Comparison of ENCODE assay signal across 9 mouse cellular contexts in genomic region chr14:31233996-31234591, GRCm38 (mm10). TPM values are rescaled to one million over a fixed set of nuclear protein-coding genes. Genes with fewer than 3 reads are reported as not detected.
A peak's percentile ranks its signal among the peaks of the same experiment; 100 is the strongest.
DNase-seq lines count a peak whose midpoint lies in the region; ATAC-seq and TF ChIP-seq lines count a peak whose summit lies in the region.
"Had no signal": no experiment of that assay in that cellular context is flagged by ENCODE, and none has a peak within 500 bp of the region (broad histone marks: within the 10 kb centered on the region; RNA-seq: fewer than 3 reads in every experiment).

No protein-coding gene starts in this region.

- TF ChIP-seq POLR2A in cortical plate, adult 2 months (IDR thresholded peaks at IDR 0.05; ENCODE audit: extremely low read depth, insufficient read depth, low read length) = no peak
- TF ChIP-seq POLR2A in small intestine, adult 2 months (IDR thresholded peaks at IDR 0.05; ENCODE audit: low read depth, low read length) = no peak

- H3K4me2 ChIP-seq in midbrain, embryonic 13.5 days (replicated peaks) = 0 out of 2 replicates have a peak overlapping the region, but pooled peaks have one; percentile 11
- H3K4me2 ChIP-seq: embryonic facial prominence, embryonic 12.5 days had no signal

- H3K9me3 ChIP-seq in midbrain, embryonic 13.5 days = no peaks in the 10 kb centered on the region
- H3K9me3 ChIP-seq: embryonic facial prominence, embryonic 12.5 days had no signal

- H3K27me3 ChIP-seq in midbrain, embryonic 13.5 days = no peaks in the 10 kb centered on the region
- H3K27me3 ChIP-seq in small intestine, adult 2 months (ENCODE audit: control insufficient read depth, insufficient read depth, low read length) = peaks cover 2% of the 10 kb centered on the region; the same call in 1 of the 2 replicates
- H3K27me3 ChIP-seq: embryonic facial prominence, embryonic 12.5 days had no signal

- intact Hi-C loops in gastrocnemius, postnatal 36 days (cut with DNase I) = loop anchor here (1.0 kb wide), 1 partner anchor 19 kb away; no protein-coding TSS in a partner anchor
- intact Hi-C loops in left cerebral cortex, postnatal 4 days (cut with DNase I) = no loop called here

- peak; percentile 71 for ATAC-seq in midbrain, embryonic 13.5 days

- H3K36me3 ChIP-seq in midbrain, embryonic 13.5 days = no peaks in the 10 kb centered on the region
- peaks cover 2% of the 10 kb centered on the region; the same call in 1 of the 2 replicates for H3K36me3 ChIP-seq in small intestine, adult 2 months (ENCODE audit: control insufficient read depth, insufficient read depth, low read length)
- H3K36me3 ChIP-seq: embryonic facial prominence, embryonic 12.5 days had no signal

- DNase-seq in 416B (ENCODE audit: low read depth) = peak; percentile 80
- peak; percentile 78 to 83 for DNase-seq in adrenal gland, adult 18-20 months (ENCODE audit: low spot score in 2 of 2)
- DNase-seq in gastrocnemius, postnatal 36 days = peak; percentile 60 to 78
- DNase-seq in kidney, adult 11 months = peak; percentile 45
- peak; percentile 79 for DNase-seq in left cerebral cortex, postnatal 4 days

- no peak overlapping the region for H3K27ac ChIP-seq in cortical plate, adult 2 months (ENCODE audit: insufficient read depth, low read length)
- no peak overlapping the region for H3K27ac ChIP-seq in midbrain, embryonic 13.5 days
- no peak overlapping the region for H3K27ac ChIP-seq in small intestine, adult 2 months (ENCODE audit: insufficient read depth, low read depth, low read length)
- H3K27ac ChIP-seq: embryonic facial prominence, embryonic 12.5 days had no signal

- H3K4me1 ChIP-seq in cortical plate, adult 2 months (ENCODE audit: control insufficient read depth, insufficient read depth, low read length) = no peaks in the 10 kb centered on the region
- 0 out of 2 replicates have a peak, but pooled peaks cover 6% of the 10 kb centered on the region for H3K4me1 ChIP-seq in midbrain, embryonic 13.5 days (replicated peaks)
- H3K4me1 ChIP-seq in small intestine, adult 2 months (ENCODE audit: control insufficient read depth, insufficient read depth, insufficient read length, low read length) = no peaks in the 10 kb centered on the region; the same call in none of the 2 replicates

- H3K4me3 ChIP-seq in cortical plate, adult 2 months (ENCODE audit: insufficient read depth, low read length) = no peak overlapping the region
- no peak overlapping the region for H3K4me3 ChIP-seq in midbrain, embryonic 13.5 days (replicated peaks)
- no peak overlapping the region for H3K4me3 ChIP-seq in small intestine, adult 2 months (ENCODE audit: low read depth, low read length)
- H3K4me3 ChIP-seq: embryonic facial prominence, embryonic 12.5 days had no signal

- TF ChIP-seq CTCF in cortical plate, adult 2 months (IDR thresholded peaks at IDR 0.05; ENCODE audit: extremely low read depth, insufficient read depth, low read length) = peak; percentile 89
- TF ChIP-seq CTCF in small intestine, adult 2 months (IDR thresholded peaks at IDR 0.05; ENCODE audit: extremely low read depth, insufficient read length, insufficient replicate concordance, low read depth, low read length) = peak; percentile 44; the same call in 1 of the 2 replicates

- WGBS in midbrain, embryonic 13.5 days = 21% methylated on average over 11 of the region's 11 CpGs
- WGBS in small intestine, adult 2 months = 19% methylated on average over 11 of the region's 11 CpGs

- peak overlapping the region; percentile 32; the same call in 1 of the 2 replicates for H3K9ac ChIP-seq in midbrain, embryonic 13.5 days (replicated peaks)
- H3K9ac ChIP-seq: embryonic facial prominence, embryonic 12.5 days had no signal

RNA-seq across cellular contexts. Expression of gene Sema3g, which starts 16.4 kb away (rescaled TPM):
- total RNA-seq in adrenal gland, adult 18-20 months (2021) = 10 to 100 TPM in 1 of 2 experiments, 1 to 10 TPM in 1; 8.5 to 10.6 TPM
- 3.1 and 3.2 TPM in 2 replicates for polyA plus RNA-seq in cortical plate, adult 2 months (2012; rRNA removed)
- total RNA-seq in gastrocnemius, postnatal 36 days (2021) = 1 to 10 TPM; 6.0 to 8.1 TPM
- 1 to 10 TPM; 2.5 to 2.6 TPM for total RNA-seq in left cerebral cortex, postnatal 4 days (2021)
- polyA plus RNA-seq in midbrain, embryonic 13.5 days (2015; fragmentation: Nextera tagmentation; extraction: Ambion mirVana) = 0.76 and 0.83 TPM in 2 replicates
- polyA plus RNA-seq in small intestine, adult 2 months (2012; rRNA removed) = 1.5 and 2.1 TPM in 2 replicates

RNA-seq across cellular contexts. Expression of gene Phf7, which starts 17.0 kb away (rescaled TPM):
- total RNA-seq in adrenal gland, adult 18-20 months (2021) = 1 to 10 TPM; 5.8 to 6.7 TPM
- 5.3 and 7.6 TPM in 2 replicates for polyA plus RNA-seq in cortical plate, adult 2 months (2012; rRNA removed)
- 1 to 10 TPM; 6.8 to 8.6 TPM for total RNA-seq in gastrocnemius, postnatal 36 days (2021)
- 1 to 10 TPM; 5.3 to 5.8 TPM for total RNA-seq in left cerebral cortex, postnatal 4 days (2021)
- 12.7 and 13.2 TPM in 2 replicates for polyA plus RNA-seq in midbrain, embryonic 13.5 days (2015; fragmentation: Nextera tagmentation; extraction: Ambion mirVana)
- 1.3 and 2.3 TPM in 2 replicates for polyA plus RNA-seq in small intestine, adult 2 months (2012; rRNA removed)

RNA-seq across cellular contexts. Expression of gene Bap1, which starts 17.2 kb away (rescaled TPM):
- 10 to 100 TPM; 55.9 to 69.2 TPM for total RNA-seq in adrenal gland, adult 18-20 months (2021)
- 140 and 143 TPM in 2 replicates for polyA plus RNA-seq in cortical plate, adult 2 months (2012; rRNA removed)
- total RNA-seq in gastrocnemius, postnatal 36 days (2021) = 10 to 100 TPM; 41.5 to 43.2 TPM
- 100 to 1,000 TPM; 112 to 123 TPM for total RNA-seq in left cerebral cortex, postnatal 4 days (2021)
- polyA plus RNA-seq in midbrain, embryonic 13.5 days (2015; fragmentation: Nextera tagmentation; extraction: Ambion mirVana) = 127 and 133 TPM in 2 replicates
- polyA plus RNA-seq in small intestine, adult 2 months (2012; rRNA removed) = 16.7 and 30.0 TPM in 2 replicates

RNA-seq across cellular contexts. Expression of gene Nisch, which starts 17.3 kb away (rescaled TPM):
- 100 to 1,000 TPM; 257 to 319 TPM for total RNA-seq in adrenal gland, adult 18-20 months (2021)
- 293 TPM in 2 replicates for polyA plus RNA-seq in cortical plate, adult 2 months (2012; rRNA removed)
- 10 to 100 TPM; 54.4 to 63.2 TPM for total RNA-seq in gastrocnemius, postnatal 36 days (2021)
- total RNA-seq in left cerebral cortex, postnatal 4 days (2021) = 100 to 1,000 TPM; 446 to 469 TPM
- 354 and 385 TPM in 2 replicates for polyA plus RNA-seq in midbrain, embryonic 13.5 days (2015; fragmentation: Nextera tagmentation; extraction: Ambion mirVana)
- 120 and 157 TPM in 2 replicates for polyA plus RNA-seq in small intestine, adult 2 months (2012; rRNA removed)

RNA-seq across cellular contexts. Expression of gene Tnnc1, which starts 26.0 kb away (rescaled TPM):
- total RNA-seq in adrenal gland, adult 18-20 months (2021) = 1 to 10 TPM in 1 of 2 experiments, under 1 TPM in 1; 0.74 to 1.7 TPM
- 43.3 and 50.1 TPM in 2 replicates for polyA plus RNA-seq in cortical plate, adult 2 months (2012; rRNA removed)
- total RNA-seq in gastrocnemius, postnatal 36 days (2021) = 100 to 1,000 TPM; 121 to 774 TPM
- 1 to 10 TPM; 1.4 to 1.7 TPM for total RNA-seq in left cerebral cortex, postnatal 4 days (2021)
- 1.1 and 1.9 TPM in 2 replicates for polyA plus RNA-seq in midbrain, embryonic 13.5 days (2015; fragmentation: Nextera tagmentation; extraction: Ambion mirVana)
- 0.34 TPM in 1 of 2 replicates, not detected in the other for polyA plus RNA-seq in small intestine, adult 2 months (2012; rRNA removed)
